Mouse (Mus musculus): ENCODE data around the gene Tex101.

DNA sequence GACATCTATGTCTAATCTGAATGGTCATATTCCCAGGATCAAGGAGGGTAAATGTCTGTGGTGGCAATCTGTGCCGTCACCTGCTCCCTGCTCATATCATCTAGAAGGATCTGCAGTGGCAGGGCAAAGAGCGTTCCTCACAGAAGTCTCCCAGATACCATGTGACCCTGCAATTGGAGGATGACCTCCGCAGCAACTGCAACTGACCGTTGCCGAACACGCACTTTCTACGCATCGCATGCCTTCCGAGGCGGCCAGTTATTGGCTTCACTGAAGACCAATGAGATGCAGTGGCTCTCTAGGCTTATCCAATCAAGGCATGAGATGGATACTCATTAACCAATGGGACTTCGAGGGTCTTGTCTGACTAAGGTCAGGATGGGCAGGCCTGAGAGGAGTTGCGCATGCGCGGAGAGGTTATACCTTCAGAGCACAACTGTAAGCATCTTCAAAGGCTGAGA, 32.4 kb upstream of the Tex101 start, which contains the start of gene BC049730:
- TF ChIP-seq CTCF (conservative IDR thresholded peaks at IDR 0.05; ENCODE audit: low read length) (no peak), NANOG (IDR thresholded peaks at IDR 0.05; ENCODE audit: borderline replicate concordance, low read length) (no peak)
